Mouse (Mus musculus) MEL (cell line): ENCODE measurements around the gene Ano2. TPM values are rescaled to one million over a fixed set of nuclear protein-coding genes. Genes with fewer than 3 reads are reported as not detected.

Experiments
- DNase-seq: peaks from one replicate; pipeline ENCODE4 v3.0.0; 2011; ENCODE audit warnings: low read depth, low spot score
- H3K27ac ChIP-seq: 2 replicates; pipeline ENCODE4 v1.5.1; 2012; ENCODE audit warnings: low read depth, mild to moderate bottlenecking, control low read depth, low read length, moderate library complexity; ENCODE audit not compliant: control insufficient read depth
- H3K27me3 ChIP-seq, 2 experiments: fragments of 150-350 bp in 1 of 2; sonication (generic) in 1 of 2; 2 replicates each; pipeline ENCODE4 v1.6.1; 2012; ENCODE audit warnings: low read length in 2 of 2, mild to moderate bottlenecking in 2 of 2, improper control_type of control experiment in 1 of 2, moderate library complexity in 1 of 2; ENCODE audit not compliant: insufficient read depth in 2 of 2, control insufficient read depth in 1 of 2
- H3K36me3 ChIP-seq, 2 experiments: 2 replicates each; pipeline ENCODE4 v1.6.1; 2012 to 2014; ENCODE audit warnings: low read length in 2 of 2, improper control_type of control experiment in 1 of 2, inconsistent platforms in 1 of 2, mild to moderate bottlenecking in 1 of 2; ENCODE audit not compliant: insufficient read depth in 2 of 2, control insufficient read depth in 1 of 2
- H3K4me1 ChIP-seq, 2 experiments: fragments of 150-350 bp in 1 of 2; sonication (generic) in 1 of 2; 2 replicates each; pipeline ENCODE4 v1.6.1; 2012; ENCODE audit warnings: low read length in 2 of 2, improper control_type of control experiment in 1 of 2, mild to moderate bottlenecking in 1 of 2; ENCODE audit not compliant: insufficient read depth in 2 of 2, control insufficient read depth in 1 of 2
- H3K4me3 ChIP-seq, 2 experiments: fragments of 150-350 bp in 1 of 2; sonication (generic) in 1 of 2; 2 replicates each; pipeline ENCODE4 v1.5.1; 2012; ENCODE audit warnings: low read depth in 2 of 2, low read length in 2 of 2, mild to moderate bottlenecking in 2 of 2, moderate library complexity in 2 of 2, control low read depth in 1 of 2, improper control_type of control experiment in 1 of 2; ENCODE audit not compliant: control insufficient read depth in 1 of 2, insufficient read depth in 1 of 2
- H3K79me2 ChIP-seq: 2 replicates; pipeline ENCODE4 v1.6.1; 2012; ENCODE audit warnings: mild to moderate bottlenecking, low read length, moderate library complexity; ENCODE audit not compliant: control insufficient read depth, poor library complexity, insufficient read depth
- H3K9ac ChIP-seq: 2 replicates; pipeline ENCODE4 v1.6.1; 2012; ENCODE audit warnings: low read depth, mild to moderate bottlenecking, control low read depth, low read length, moderate library complexity; ENCODE audit not compliant: control insufficient read depth, poor library complexity, severe bottlenecking
- H3K9me3 ChIP-seq: fragments of 150-350 bp; sonication (generic); replicated peaks from 2 replicates; pipeline ENCODE4 v1.6.1; 2012; ENCODE audit warnings: mild to moderate bottlenecking, low read length, improper control_type of control experiment, moderate library complexity; ENCODE audit not compliant: insufficient read depth
- BHLHE40 ChIP-seq: IDR thresholded peaks from 2 replicates; pipeline ENCODE4 v1.6.1; 2012; ENCODE audit warnings: low read depth, mild to moderate bottlenecking, inconsistent platforms, low read length, improper control_type of control experiment, borderline replicate concordance
- CHD1 ChIP-seq: IDR thresholded peaks from 2 replicates; pipeline ENCODE4 v1.6.1; 2012; ENCODE audit warnings: low read depth, mild to moderate bottlenecking, inconsistent platforms, low read length, improper control_type of control experiment
- E2F4 ChIP-seq: IDR thresholded peaks from 2 replicates; pipeline ENCODE4 v1.6.1; 2011; ENCODE audit warnings: low read depth, low read length, improper control_type of control experiment, borderline replicate concordance
- ELF1 ChIP-seq: IDR thresholded peaks from 2 replicates; pipeline ENCODE4 v1.6.1; 2014; ENCODE audit warnings: low read depth, mild to moderate bottlenecking, inconsistent platforms, low read length, improper control_type of control experiment, moderate library complexity
- ETS1 ChIP-seq: IDR thresholded peaks from 2 replicates; pipeline ENCODE4 v1.6.1; 2012; ENCODE audit warnings: low read depth, mild to moderate bottlenecking, inconsistent platforms, low read length, improper control_type of control experiment, moderate library complexity
- GABPA ChIP-seq: IDR thresholded peaks from 2 replicates; pipeline ENCODE4 v1.6.1; 2012; ENCODE audit warnings: low read depth, mild to moderate bottlenecking, inconsistent platforms, low read length, improper control_type of control experiment, moderate library complexity
- GATA1 ChIP-seq: IDR thresholded peaks from 2 replicates; pipeline ENCODE4 v1.6.1; 2011; ENCODE audit warnings: low read depth, low read length, improper control_type of control experiment
- HCFC1 ChIP-seq: IDR thresholded peaks from 2 replicates; pipeline ENCODE4 v1.6.1; 2012; ENCODE audit warnings: low read depth, mild to moderate bottlenecking, inconsistent platforms, low read length, improper control_type of control experiment, moderate library complexity
- MAFK ChIP-seq: IDR thresholded peaks from 2 replicates; pipeline ENCODE4 v1.6.1; 2011; ENCODE audit warnings: low read depth, mild to moderate bottlenecking, low read length, improper control_type of control experiment, borderline replicate concordance
- MXI1 ChIP-seq: IDR thresholded peaks from 2 replicates; pipeline ENCODE4 v1.6.1; 2011; ENCODE audit warnings: mild to moderate bottlenecking, low read depth, low read length, improper control_type of control experiment
- MYC ChIP-seq: IDR thresholded peaks from 2 replicates; pipeline ENCODE4 v1.6.1; 2011; ENCODE audit warnings: low read depth, mild to moderate bottlenecking, low read length, improper control_type of control experiment, moderate library complexity
- NELFE ChIP-seq: IDR thresholded peaks from 2 replicates; pipeline ENCODE4 v1.6.1; 2011; ENCODE audit warnings: low read depth, low read length, improper control_type of control experiment
- NRF1 ChIP-seq: IDR thresholded peaks from 2 replicates; pipeline ENCODE4 v1.6.1; 2014; ENCODE audit warnings: low read depth, mild to moderate bottlenecking, inconsistent platforms, low read length, improper control_type of control experiment, moderate library complexity; ENCODE audit not compliant: poor library complexity, insufficient read depth, severe bottlenecking
- POLR2AphosphoS5 ChIP-seq: IDR thresholded peaks from 2 replicates; pipeline ENCODE4 v1.6.1; 2012; ENCODE audit warnings: low read depth, borderline replicate concordance, mild to moderate bottlenecking, inconsistent platforms, low read length, moderate library complexity, mixed read lengths
- RAD21 ChIP-seq: IDR thresholded peaks from 2 replicates; pipeline ENCODE4 v1.6.1; 2011; ENCODE audit warnings: mild to moderate bottlenecking, low read depth, low read length, improper control_type of control experiment
- RCOR1 ChIP-seq: IDR thresholded peaks from 2 replicates; pipeline ENCODE4 v1.6.1; 2012; ENCODE audit warnings: low read depth, mild to moderate bottlenecking, inconsistent platforms, low read length, improper control_type of control experiment
- SIN3A ChIP-seq: IDR thresholded peaks from 2 replicates; pipeline ENCODE4 v1.6.1; 2012; ENCODE audit warnings: low read length, improper control_type of control experiment, inconsistent platforms
- SMC3 ChIP-seq: IDR thresholded peaks from 2 replicates; pipeline ENCODE4 v1.6.1; 2011; ENCODE audit warnings: low read depth, low read length, improper control_type of control experiment
- TAL1 ChIP-seq: IDR thresholded peaks from 2 replicates; pipeline ENCODE4 v1.6.1; 2012; ENCODE audit warnings: mild to moderate bottlenecking, inconsistent platforms, low read length, moderate library complexity, mixed read lengths
- TCF12 ChIP-seq: IDR thresholded peaks from 2 replicates; pipeline ENCODE4 v1.6.1; 2014; ENCODE audit warnings: low read depth, mild to moderate bottlenecking, inconsistent platforms, low read length, improper control_type of control experiment, moderate library complexity
- UBTF ChIP-seq: IDR thresholded peaks from 2 replicates; pipeline ENCODE4 v1.6.1; 2012; ENCODE audit warnings: low read depth, mild to moderate bottlenecking, inconsistent platforms, low read length, improper control_type of control experiment, moderate library complexity, borderline replicate concordance; ENCODE audit not compliant: insufficient read depth
- ZC3H11A ChIP-seq: IDR thresholded peaks from 2 replicates; pipeline ENCODE4 v1.6.1; 2012; ENCODE audit warnings: low read depth, mild to moderate bottlenecking, inconsistent platforms, low read length, improper control_type of control experiment
- ZKSCAN1 ChIP-seq: IDR thresholded peaks from 2 replicates; pipeline ENCODE4 v1.6.1; 2012; ENCODE audit warnings: low read depth, mild to moderate bottlenecking, inconsistent platforms, low read length, improper control_type of control experiment, moderate library complexity
- ZMIZ1 ChIP-seq: IDR thresholded peaks from 2 replicates; pipeline ENCODE4 v1.6.1; 2012; ENCODE audit warnings: low read depth, mild to moderate bottlenecking, inconsistent platforms, low read length, improper control_type of control experiment, moderate library complexity
- ZNF384 ChIP-seq: IDR thresholded peaks from 2 replicates; pipeline ENCODE4 v1.6.1; 2012; ENCODE audit warnings: low read depth, mild to moderate bottlenecking, inconsistent platforms, low read length, improper control_type of control experiment
- polyA plus RNA-seq, 2 experiments: library from polyadenylated mRNA; stranded (reverse) in 1 of 2; unstranded in 1 of 2; fragments of >175 nt in 1 of 2; fragments of >200 nt in 1 of 2; gene quantifications; 2 replicates each; pipeline versions ENCODE4 v1.2.1 to v1.2.4; 2012; ENCODE audit warnings: low replicate concordance in 2 of 2, low read depth in 1 of 2; ENCODE audit not compliant: insufficient read length in 2 of 2, insufficient read depth in 1 of 2, missing spikeins in 1 of 2
- total RNA-seq: library from RNA; depleted of rRNA; stranded (reverse); fragments of 300-350 nt; gene quantifications from 2 replicates; pipeline ENCODE4 v1.2.3, GENCODE M21; 2012

Ano2 gene
- total and polyA plus RNA-seq, 3 experiments, result not detected

DNA sequence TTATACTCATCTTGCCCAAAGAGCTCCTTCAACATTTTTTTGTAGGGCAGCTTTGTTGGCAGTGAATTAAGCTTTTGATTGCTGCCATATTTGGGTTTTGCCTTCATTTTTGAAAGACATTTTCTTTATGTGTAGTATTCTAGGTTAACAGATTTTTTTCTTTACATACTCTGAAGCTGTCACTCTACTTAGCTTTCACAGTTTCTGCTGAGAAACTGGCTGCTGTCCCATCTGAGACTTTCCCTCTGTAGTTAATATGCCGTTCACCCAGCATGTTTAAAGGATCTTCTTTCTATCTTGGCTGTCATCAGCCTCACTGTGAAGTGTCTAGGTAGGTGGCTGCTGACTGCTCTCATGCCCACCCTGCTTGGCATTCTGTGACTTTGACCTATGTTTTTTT, 168.1 kb downstream of the Ano2 start:
- no peaks in the 10 kb centered on the region for H3K4me1 ChIP-seq
- no peak overlapping the region for H3K4me3 ChIP-seq
- H3K9ac ChIP-seq, result no peak overlapping the region
- H3K36me3 ChIP-seq, result no peaks in the 10 kb centered on the region
- H3K79me2 ChIP-seq, result no peaks in the 10 kb centered on the region
- H3K9me3 ChIP-seq, result no peaks in the 10 kb centered on the region
- H3K27ac ChIP-seq, result no peak overlapping the region
- TF ChIP-seq MXI1, result no peak
- TF ChIP-seq ETS1, result no peak
- TF ChIP-seq ZMIZ1, result no peak
- TF ChIP-seq, all 39 proteins: peak for 0
- no peaks in the 10 kb centered on the region for H3K27me3 ChIP-seq
- no peak for DNase-seq

DNA sequence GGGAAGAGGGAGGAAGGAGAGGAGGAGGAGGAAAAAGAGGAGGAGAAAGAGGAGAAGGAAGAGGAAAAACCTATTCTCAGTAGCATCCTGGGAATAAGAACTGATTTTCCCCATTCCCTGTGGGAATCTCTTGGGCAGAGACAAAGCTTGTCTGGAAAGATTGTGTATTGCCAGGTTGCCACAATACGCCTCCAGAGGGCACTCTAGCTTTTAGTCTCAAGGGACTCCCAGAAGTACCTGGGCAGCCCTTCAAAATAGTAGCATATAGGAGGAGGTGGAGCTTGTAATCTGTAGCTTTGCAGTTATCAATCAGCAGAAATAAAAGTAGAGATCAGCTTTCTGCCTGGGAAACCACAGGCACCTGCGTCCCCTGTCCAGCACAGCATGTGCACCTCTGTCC, 178.3 kb downstream of the Ano2 start:
- Histone ChIP-seq H3K9me3 (no peaks in the 10 kb centered on the region), H3K4me3 (no peak overlapping the region), H3K79me2 (no peaks in the 10 kb centered on the region), H3K9ac (no peak overlapping the region), H3K27ac (no peak overlapping the region), H3K4me1 (no peaks in the 10 kb centered on the region), H3K36me3 (no peaks in the 10 kb centered on the region), H3K27me3 (no peaks in the 10 kb centered on the region)
- TF ChIP-seq MYC (no peak), ZKSCAN1 (no peak), ZC3H11A (no peak), ETS1 (no peak), ELF1 (no peak), GABPA (no peak), TCF12 (no peak), TAL1 (no peak), SIN3A (no peak), NRF1 (no peak), NELFE (no peak), POLR2AphosphoS5 (no peak), UBTF (no peak)
- no peak for DNase-seq

DNA sequence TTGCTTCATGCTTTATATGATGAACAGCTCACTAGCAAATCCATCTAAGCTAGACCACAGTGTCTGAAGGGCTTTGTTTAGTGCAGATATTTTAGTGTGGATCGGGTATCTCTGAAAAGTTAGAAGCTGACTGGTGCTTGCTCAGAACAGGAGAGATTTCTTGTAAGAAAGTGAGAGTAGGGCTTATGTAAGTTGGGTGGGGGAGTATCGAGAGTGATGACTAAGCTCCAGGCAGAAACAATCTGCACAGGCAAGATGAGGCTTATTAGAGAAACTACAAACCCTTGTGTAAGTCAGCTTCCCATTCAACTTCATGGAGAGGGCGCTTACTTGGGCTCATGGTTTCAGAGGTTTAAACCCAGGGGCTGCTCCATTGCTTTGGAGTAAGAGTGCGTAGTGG, 181.3 kb downstream of the Ano2 start:
- Histone ChIP-seq H3K27ac (no peak overlapping the region), H3K79me2 (no peaks in the 10 kb centered on the region), H3K27me3 (no peaks in the 10 kb centered on the region), H3K9ac (no peak overlapping the region), H3K36me3 (no peaks in the 10 kb centered on the region), H3K9me3 (no peaks in the 10 kb centered on the region), H3K4me3 (no peak overlapping the region), H3K4me1 (no peaks in the 10 kb centered on the region)
- TF ChIP-seq MYC (no peak), SMC3 (no peak), E2F4 (no peak), CHD1 (no peak), ZNF384 (no peak), RAD21 (no peak), BHLHE40 (no peak), MXI1 (no peak), HCFC1 (no peak), MAFK (no peak), GATA1 (no peak), RCOR1 (no peak)
- no peak for DNase-seq
